8 mouse cellular contexts compared by ENCODE assay signal in the genomic region with DNA sequence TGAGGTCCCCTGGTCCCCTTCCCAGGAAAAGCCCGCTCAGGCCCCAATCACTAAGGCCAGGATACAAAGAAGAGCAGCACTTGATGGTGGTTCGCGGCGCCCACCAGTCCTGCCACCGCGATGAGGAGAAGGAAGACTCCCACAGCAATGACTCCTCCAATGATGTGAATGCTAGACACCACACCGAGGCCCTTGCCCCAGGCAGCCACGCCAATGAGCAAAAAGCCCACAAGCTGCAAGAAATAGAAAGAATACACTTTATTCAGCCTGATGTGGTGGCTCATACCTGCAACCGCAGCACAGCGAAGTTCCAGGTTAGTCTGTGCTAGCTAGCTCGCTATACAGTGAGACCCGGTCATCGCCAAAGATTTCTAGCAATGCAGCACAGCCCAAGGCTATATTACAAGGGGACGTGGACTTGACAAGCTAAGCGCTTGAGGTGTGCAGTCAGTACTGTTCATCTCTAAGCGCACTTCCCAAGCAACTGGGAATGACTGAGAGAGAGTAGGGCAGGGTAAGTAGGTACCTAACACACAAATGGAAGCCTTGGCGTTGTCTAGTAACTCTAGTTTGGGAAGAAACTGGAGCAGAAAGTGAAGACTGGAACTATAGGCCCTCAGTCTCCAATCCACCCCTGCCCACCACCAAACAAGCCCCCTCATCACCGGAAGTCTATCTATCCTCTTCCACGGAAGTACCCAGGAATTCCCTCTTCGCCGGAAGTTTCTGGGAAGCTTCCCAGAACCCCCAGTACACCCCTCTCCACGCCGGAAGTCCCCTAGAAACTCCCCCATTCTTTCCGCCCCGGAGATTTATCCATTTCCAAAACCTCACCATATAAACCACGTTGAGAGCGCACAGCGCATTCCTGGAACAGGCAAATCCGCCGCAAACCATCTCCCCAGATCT. TPM values are rescaled to one million over a fixed set of nuclear protein-coding genes. Genes with fewer than 3 reads are reported as not detected.
DNase-seq lines count a peak whose midpoint lies in the region; ATAC-seq and TF ChIP-seq lines count a peak whose summit lies in the region.

No protein-coding gene starts in this region.

- peaks cover 33% of the 10 kb centered on the region for H3K4me1 ChIP-seq in heart, embryonic 12.5 days (replicated peaks)
- peaks cover 4% of the 10 kb centered on the region; the same call in 1 of the 2 replicates for H3K4me1 ChIP-seq in midbrain, postnatal 0 days (ENCODE audit: insufficient read depth, low read length)

- H3K36me3 ChIP-seq in heart, embryonic 12.5 days: peaks cover 43% of the 10 kb centered on the region
- peaks cover 35% of the 10 kb centered on the region for H3K36me3 ChIP-seq in midbrain, postnatal 0 days (ENCODE audit: insufficient read depth, low read length)

- peak overlapping the region; percentile 91 for H3K27ac ChIP-seq in heart, embryonic 12.5 days (ENCODE audit: poor library complexity, severe bottlenecking)
- peak overlapping the region; percentile 77 for H3K27ac ChIP-seq in midbrain, postnatal 0 days (ENCODE audit: low read depth, low read length)

- H3K4me2 ChIP-seq in heart, embryonic 12.5 days: peak overlapping the region; percentile 75
- H3K4me2 ChIP-seq in midbrain, postnatal 0 days (ENCODE audit: low read depth, low read length, poor library complexity, severe bottlenecking): peak overlapping the region; percentile 87

- no peak for TF ChIP-seq CTCF in midbrain, postnatal 0 days (IDR thresholded peaks at IDR 0.05)

- intact Hi-C loops in heart, postnatal 36 days (cut with DNase I): no loop called here

- ATAC-seq in heart, embryonic 12.5 days (ENCODE audit: insufficient number of reproducible peaks, low FRiP score): peak; percentile 24; the same call in 1 of the 2 replicates
- peak; percentile 14 for ATAC-seq in CD4-positive, CD25-positive, alpha-beta regulatory T cell, adult 4 months
- ATAC-seq in midbrain, postnatal 0 days (ENCODE audit: low FRiP score): peak; percentile 78

- H3K9me3 ChIP-seq in heart, embryonic 12.5 days (replicated peaks): no peaks in the 10 kb centered on the region
- H3K9me3 ChIP-seq in midbrain, postnatal 0 days (ENCODE audit: low read length): no peaks in the 10 kb centered on the region

- H3K9ac ChIP-seq in heart, embryonic 12.5 days: peak overlapping the region; percentile 90
- H3K9ac ChIP-seq in midbrain, postnatal 0 days (replicated peaks; ENCODE audit: low read length, poor library complexity, severe bottlenecking): peak overlapping the region; percentile 59

- 6% methylated on average over 30 of the region's 30 CpGs for WGBS in heart, embryonic 12.5 days
- 6% methylated on average over 30 of the region's 30 CpGs for WGBS in midbrain, postnatal 0 days

- DNase-seq in heart, postnatal 36 days: no peak
- DNase-seq in embryo, embryonic 11 days: peak; percentile 86
- peak; percentile 52 for DNase-seq in induced T-regulatory cell, adult 2 months (ENCODE audit: low read depth)
- peak; percentile 89 for DNase-seq in midbrain, postnatal 0 days (ENCODE audit: low spot score)
- DNase-seq in urinary bladder, postnatal 25 days (ENCODE audit: low spot score): no peak
- no peak for DNase-seq in Muller cell, postnatal 12 days (ENCODE audit: inconsistent ontology term)

- peak overlapping the region; percentile 86 for H3K4me3 ChIP-seq in heart, embryonic 12.5 days
- H3K4me3 ChIP-seq in midbrain, postnatal 0 days (ENCODE audit: low read depth, low read length): peak overlapping the region; percentile 45

- no peaks in the 10 kb centered on the region for H3K27me3 ChIP-seq in heart, embryonic 12.5 days (replicated peaks)
- H3K27me3 ChIP-seq in midbrain, postnatal 0 days (ENCODE audit: insufficient read depth, low read length): no peaks in the 10 kb centered on the region

RNA-seq across cellular contexts. Expression of a gene that starts 0.5 kb away (rescaled TPM):
- polyA plus RNA-seq in heart, embryonic 12.5 days (2016; fragmentation: Nextera tagmentation; extraction: Ambion mirVana): 119 and 124 TPM in 2 replicates
- total RNA-seq in heart, postnatal 36 days (2021): 10 to 100 TPM; 43.8 to 46.9 TPM
- polyA plus RNA-seq in CD4-positive, CD25-positive, alpha-beta regulatory T cell, adult 4 months (2017; shearing (Covaris generic)): 100 to 1,000 TPM in 1 of 2 experiments, 10 to 100 TPM in 1; 87.4 to 109 TPM
- 109 and 122 TPM in 2 replicates for total RNA-seq in midbrain, postnatal 0 days (2014; rRNA removed)
- 101 and 104 TPM in 2 replicates for polyA plus RNA-seq in midbrain, postnatal 0 days (2015; fragmentation: Nextera tagmentation; extraction: Ambion mirVana)

RNA-seq across cellular contexts. Expression of a gene that starts 5.5 kb away (rescaled TPM):
- 0.03 TPM in 1 of 2 replicates, not detected in the other for polyA plus RNA-seq in heart, embryonic 12.5 days (2016; fragmentation: Nextera tagmentation; extraction: Ambion mirVana)
- 1 to 10 TPM; 5.6 to 7.0 TPM for total RNA-seq in heart, postnatal 36 days (2021)
- 10 to 100 TPM; 29.8 to 34.6 TPM for polyA plus RNA-seq in CD4-positive, CD25-positive, alpha-beta regulatory T cell, adult 4 months (2017; shearing (Covaris generic))
- total RNA-seq in midbrain, postnatal 0 days (2014; rRNA removed): 330 and 343 TPM in 2 replicates
- 5.4 and 6.3 TPM in 2 replicates for polyA plus RNA-seq in midbrain, postnatal 0 days (2015; fragmentation: Nextera tagmentation; extraction: Ambion mirVana)

RNA-seq across cellular contexts. Expression of a gene that starts 6.2 kb away (rescaled TPM):
- 1,080 and 1,140 TPM in 2 replicates for polyA plus RNA-seq in heart, embryonic 12.5 days (2016; fragmentation: Nextera tagmentation; extraction: Ambion mirVana)
- total RNA-seq in heart, postnatal 36 days (2021): 10 to 100 TPM; 76.7 to 85.5 TPM
- polyA plus RNA-seq in CD4-positive, CD25-positive, alpha-beta regulatory T cell, adult 4 months (2017; shearing (Covaris generic)): 100 to 1,000 TPM; 294 to 347 TPM
- total RNA-seq in midbrain, postnatal 0 days (2014; rRNA removed): 311 and 365 TPM in 2 replicates
- 364 and 374 TPM in 2 replicates for polyA plus RNA-seq in midbrain, postnatal 0 days (2015; fragmentation: Nextera tagmentation; extraction: Ambion mirVana)

RNA-seq across cellular contexts. Expression of a gene that starts 9.6 kb away (rescaled TPM):
- polyA plus RNA-seq in heart, embryonic 12.5 days (2016; fragmentation: Nextera tagmentation; extraction: Ambion mirVana): 0.10 and 0.28 TPM in 2 replicates
- 1 to 10 TPM; 2.3 to 2.9 TPM for total RNA-seq in heart, postnatal 36 days (2021)
- under 1 TPM; 0.19 to 0.73 TPM for polyA plus RNA-seq in CD4-positive, CD25-positive, alpha-beta regulatory T cell, adult 4 months (2017; shearing (Covaris generic))
- total RNA-seq in midbrain, postnatal 0 days (2014; rRNA removed): 84.0 and 90.0 TPM in 2 replicates
- 8.6 and 9.8 TPM in 2 replicates for polyA plus RNA-seq in midbrain, postnatal 0 days (2015; fragmentation: Nextera tagmentation; extraction: Ambion mirVana)

RNA-seq across cellular contexts. Expression of a gene that starts 21.5 kb away (rescaled TPM):
- polyA plus RNA-seq in heart, embryonic 12.5 days (2016; fragmentation: Nextera tagmentation; extraction: Ambion mirVana): 0.18 TPM in 1 of 2 replicates, not detected in the other
- under 1 TPM; 0.14 to 0.31 TPM for total RNA-seq in heart, postnatal 36 days (2021)
- under 1 TPM in 1 of 2 experiments, not detected in 1; 0.27 TPM for polyA plus RNA-seq in CD4-positive, CD25-positive, alpha-beta regulatory T cell, adult 4 months (2017; shearing (Covaris generic))
- 0.22 TPM in 1 of 2 replicates, not detected in the other for total RNA-seq in midbrain, postnatal 0 days (2014; rRNA removed)
- 0.13 TPM in 1 of 2 replicates, not detected in the other for polyA plus RNA-seq in midbrain, postnatal 0 days (2015; fragmentation: Nextera tagmentation; extraction: Ambion mirVana)

Comparison
In these comparisons a context has a peak if more than half of its experiments do, and no peak if none do; other contexts are left out.
1. ATAC-seq: peak in every context shown above with its lines; median percentile 78 in midbrain, postnatal 0 days; 24 in heart, embryonic 12.5 days; 14 in CD4-positive, CD25-positive, alpha-beta regulatory T cell, adult 4 months.
2. DNase-seq: peak in embryo, embryonic 11 days (single experiment), induced T-regulatory cell, adult 2 months (single experiment) and midbrain, postnatal 0 days (single experiment); none in heart, postnatal 36 days (0 of 2), urinary bladder, postnatal 25 days (single experiment) and Muller cell, postnatal 12 days (single experiment).